Mouse (Mus musculus) C2C12 (cell line): Measurements from ENCODE around the gene Zfp277.

Experiments used
- CEBPB ChIP-seq: IDR thresholded peaks from one replicate; pipeline ENCODE4 v1.6.1; 2011; ENCODE audit warnings: low read depth, mild to moderate bottlenecking, control low read depth, moderate library complexity
- CTCF ChIP-seq: IDR thresholded peaks from one replicate; pipeline ENCODE4 v1.5.1; 2011; ENCODE audit not compliant: control insufficient read depth, insufficient read depth, insufficient read length
- MAX ChIP-seq: IDR thresholded peaks from one replicate; pipeline ENCODE4 v1.6.1; 2011; ENCODE audit warnings: mild to moderate bottlenecking, control low read depth
- MYOD1 ChIP-seq: IDR thresholded peaks from one replicate; pipeline ENCODE4 v1.6.1; 2011; ENCODE audit warnings: low read depth; ENCODE audit not compliant: control insufficient read depth, insufficient read length
- MYOG ChIP-seq: IDR thresholded peaks from one replicate; pipeline ENCODE4 v1.6.1; 2011; ENCODE audit not compliant: control insufficient read depth, insufficient read length; ENCODE audit errors: extremely low read depth

GRCm38 (mm10) chr12:40273339-40273738 lies 172.4 kb downstream of the Zfp277 start:
- TF ChIP-seq CTCF: no peak
- no peak for TF ChIP-seq MAX
- TF ChIP-seq MYOG: no peak
- no peak for TF ChIP-seq CEBPB
- TF ChIP-seq MYOD1: no peak
